Mouse (Mus musculus) left cerebral cortex, adult 11 months (tissue): ENCODE measurements at regions not wholly inside any gene's neighbourhood (a gene's known extent, or its start where the extent isn't known, plus 50 kb on each side); places are given as distances from the start of the nearest gene placed in this dataset.
A peak's percentile ranks its signal among the peaks of the same experiment; 100 is the strongest.

ENCODE experiments used
- DNase-seq: peaks from one replicate; pipeline ENCODE4 v3.0.0; 2022; ENCODE audit warnings: low spot score

GRCm38 (mm10) chr10:54993641-54994040 lies 917.2 kb upstream of the Man1a start:
- peak; percentile 25 for DNase-seq

- no peak for DNase-seq
Measured at GRCm38 (mm10) chr10:54955900-54956299, 879.5 kb upstream of the Man1a start.

GRCm38 (mm10) chr10:54941195-54942062 lies 865.0 kb upstream of the Man1a start:
- no peak for DNase-seq

GRCm38 (mm10) chr10:54939514-54939913 lies 863.1 kb upstream of the Man1a start:
- no peak for DNase-seq
